Mouse (Mus musculus): ENCODE data around the gene Scgb1b30. TPM values are rescaled to one million over a fixed set of nuclear protein-coding genes. Genes with fewer than 3 reads are reported as not detected.

Scgb1b30 gene
- total RNA-seq, 2 experiments from 2014 or later = not detected

Other genes starting within 250 kb of the Scgb1b30 start
- not detected for gene Scgb2b26, start 150.4 kb upstream of the Scgb1b30 start, total RNA-seq (2021)
- not detected for gene Scgb2b27, start 81.5 kb upstream of the Scgb1b30 start, total RNA-seq (2021)
- gene Scgb1b27, start 73.9 kb upstream of the Scgb1b30 start, total RNA-seq (2021) = not detected
- gene Wtip, start 37.8 kb downstream of the Scgb1b30 start, total RNA-seq (2021) = 10 to 100 TPM; 10.5 to 15.2 TPM
- gene Uba2, start 74.2 kb downstream of the Scgb1b30 start, total RNA-seq (2021) = 10 to 100 TPM; 47.2 to 55.3 TPM
- gene Pdcd2l, start 101.2 kb downstream of the Scgb1b30 start, total RNA-seq (2021) = 10 to 100 TPM; 19.5 to 23.2 TPM
- gene Gpi1, start 134.9 kb downstream of the Scgb1b30 start, total RNA-seq (2021) = 100 to 1,000 TPM; 954 to 962 TPM
- not detected for gene Gm6096, start 155.6 kb downstream of the Scgb1b30 start, total RNA-seq (2021)
- gene 4931406P16Rik, start 218.1 kb downstream of the Scgb1b30 start, total RNA-seq (2021) = 10 to 100 TPM; 51.2 to 64.1 TPM